Mouse (Mus musculus) ES-Bruce4 (cell line): ENCODE data around the gene Krt88.

Experiments used
- CTCF ChIP-seq: IDR thresholded peaks from one replicate; pipeline ENCODE4 v1.8.1; 2011; ENCODE audit warnings: low read depth, low read length
- POLR2A ChIP-seq: IDR thresholded peaks from one replicate; pipeline ENCODE4 v1.8.1; 2011; ENCODE audit warnings: low read length; ENCODE audit not compliant: insufficient read depth

DNA sequence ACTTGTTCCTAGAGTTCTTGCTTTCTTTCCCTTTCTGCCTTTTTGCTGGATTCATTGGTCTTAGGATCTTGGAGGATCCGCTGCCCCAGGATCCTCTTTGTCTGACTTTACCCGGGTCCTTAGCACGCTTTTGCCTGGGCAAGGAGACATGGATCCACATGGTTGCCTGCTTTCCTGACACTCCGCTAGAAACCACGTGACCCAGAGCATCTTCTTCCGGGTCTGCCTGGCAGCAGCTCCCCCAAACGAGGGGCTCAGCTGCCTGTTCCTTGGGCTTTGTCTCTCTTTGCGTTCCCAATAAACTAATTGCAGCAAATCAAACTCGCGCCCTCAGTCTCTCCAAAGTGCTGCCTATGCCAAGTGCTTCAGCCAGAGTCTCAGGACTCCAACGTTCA lies 32.1 kb downstream of the Krt88 start:
- no peak for TF ChIP-seq CTCF
- no peak for TF ChIP-seq POLR2A
